Mouse (Mus musculus) right cerebral cortex, adult 2 months (tissue): ENCODE measurements at regions not wholly inside any gene's neighbourhood (a gene's known extent, or its start where the extent isn't known, plus 50 kb on each side); places are given as distances from the start of the nearest gene placed in this dataset.
A peak's percentile ranks its signal among the peaks of the same experiment; 100 is the strongest.

Experiments
- DNase-seq, 2 experiments: peaks; one replicate each; pipeline ENCODE4 v3.0.0; 2021 to 2022; ENCODE audit warnings: low spot score in 2 of 2

DNA sequence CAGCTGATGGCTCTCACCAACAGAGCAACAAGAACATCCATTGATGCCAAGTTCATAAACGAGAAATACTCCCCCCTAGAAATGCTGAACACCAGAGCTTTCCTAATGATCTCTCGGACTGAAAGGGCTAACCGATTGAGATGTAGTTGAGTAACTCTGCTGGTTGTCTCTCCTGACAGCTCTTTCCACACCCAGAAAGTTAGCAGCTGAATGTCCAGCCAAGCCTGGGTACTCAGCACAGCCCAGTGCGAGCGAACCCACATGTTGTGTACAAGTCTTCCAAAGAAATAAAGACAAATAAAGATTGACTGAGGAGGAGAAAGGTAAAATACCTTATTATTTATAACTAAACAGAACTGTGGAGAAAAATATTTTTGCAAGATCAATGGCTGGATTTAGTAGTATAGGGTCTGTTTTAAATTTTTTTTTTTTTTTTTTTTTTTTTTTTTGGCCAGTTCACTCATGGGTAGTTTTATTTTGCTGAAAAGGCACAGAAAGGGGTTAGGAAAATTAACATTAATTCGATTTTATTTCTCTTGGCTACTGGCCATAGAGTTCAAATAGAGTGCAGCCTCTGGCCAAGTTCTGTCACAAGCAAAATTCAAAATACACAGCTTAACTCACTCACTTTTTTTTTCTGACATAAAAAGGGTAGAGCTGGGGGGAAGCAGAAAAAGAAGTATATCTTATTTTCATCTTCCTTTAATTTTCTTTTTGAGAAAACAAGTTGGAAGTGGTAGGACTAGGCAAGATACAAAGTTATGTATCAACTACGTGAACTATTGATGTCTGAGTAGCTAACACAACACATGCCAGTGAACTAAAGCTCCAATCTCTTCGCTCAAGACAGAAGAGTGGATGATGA is 261.2 kb upstream of the Npvf start:
- no peak for DNase-seq

DNA sequence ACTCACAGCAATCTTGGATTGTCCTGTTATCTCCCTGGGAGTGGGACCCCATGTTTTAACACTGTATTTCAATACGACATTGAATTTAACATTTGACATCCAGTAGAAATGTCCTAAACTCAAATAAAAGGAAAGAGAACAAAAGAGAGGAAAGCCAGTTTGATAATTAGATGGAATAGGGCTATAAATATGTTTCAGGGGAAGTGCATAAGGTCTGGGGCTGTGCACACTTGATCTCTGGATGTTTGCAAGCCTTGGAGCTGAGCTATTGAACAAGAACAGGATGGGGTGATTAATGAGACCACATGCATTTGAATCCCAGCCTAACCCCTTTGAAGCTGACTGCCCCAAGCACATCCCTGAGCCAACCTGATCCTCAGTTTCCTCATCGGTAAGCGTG is 264.0 kb upstream of the Npvf start:
- no peak for DNase-seq

DNA sequence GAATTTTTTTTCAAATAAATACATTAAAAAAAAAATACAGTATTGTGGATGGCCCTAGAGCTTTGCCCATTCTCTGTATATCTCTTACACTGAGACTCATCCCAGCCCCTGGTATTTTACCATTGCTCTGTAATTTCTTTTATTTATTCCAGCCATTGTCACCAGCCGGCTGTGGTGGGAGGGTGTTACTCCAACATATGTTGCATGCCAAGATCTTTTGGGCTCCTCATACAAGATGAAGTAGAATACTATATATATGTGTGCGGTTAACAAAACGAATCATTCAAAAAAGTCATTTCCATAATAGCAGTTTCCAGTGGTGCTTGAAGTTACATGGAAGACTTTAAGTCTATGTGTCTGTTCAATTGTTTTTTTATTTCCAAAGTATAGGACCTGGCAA is 268.0 kb upstream of the Npvf start:
- peak; percentile 43 to 56 for DNase-seq

DNA sequence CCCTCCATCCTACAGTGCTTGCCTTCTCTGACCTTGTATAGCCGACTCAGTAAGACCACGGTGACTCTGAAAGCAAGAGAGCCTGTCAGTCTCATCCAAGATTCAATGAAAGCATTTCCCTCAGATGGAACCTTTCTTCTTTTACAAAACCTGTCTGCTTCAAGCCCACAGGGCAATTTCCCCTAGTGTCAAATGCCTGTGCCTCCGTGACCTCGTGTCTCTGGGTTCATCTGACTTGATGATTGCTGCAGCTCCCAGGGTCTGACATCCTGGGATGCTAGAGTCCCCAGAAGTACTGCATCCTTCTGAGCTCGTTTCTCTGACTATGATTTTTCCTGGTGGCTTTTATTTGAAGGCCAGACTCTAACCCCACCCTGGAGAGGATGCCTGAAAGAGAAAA is 270.3 kb upstream of the Npvf start:
- no peak for DNase-seq

DNA sequence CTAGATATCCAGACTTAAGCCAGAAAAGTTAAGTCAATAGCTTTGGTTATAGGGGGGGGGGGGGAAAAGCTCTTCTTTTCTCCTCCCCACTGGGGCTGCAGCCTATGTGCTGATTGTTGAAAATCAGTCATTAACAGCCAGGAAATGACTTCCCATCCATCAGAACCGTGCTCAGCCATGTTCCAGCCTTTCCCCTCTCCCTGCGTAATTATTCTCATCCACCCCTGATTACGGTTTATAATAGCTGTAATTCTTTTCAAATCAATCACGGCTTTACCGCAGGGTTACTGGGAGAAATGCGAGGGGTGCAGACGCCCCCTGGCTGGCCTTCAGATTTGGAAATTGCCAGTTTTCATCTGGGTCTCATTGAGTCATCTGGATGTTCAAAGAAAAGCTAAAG is 270.8 kb upstream of the Npvf start:
- DNase-seq, result no peak

DNA sequence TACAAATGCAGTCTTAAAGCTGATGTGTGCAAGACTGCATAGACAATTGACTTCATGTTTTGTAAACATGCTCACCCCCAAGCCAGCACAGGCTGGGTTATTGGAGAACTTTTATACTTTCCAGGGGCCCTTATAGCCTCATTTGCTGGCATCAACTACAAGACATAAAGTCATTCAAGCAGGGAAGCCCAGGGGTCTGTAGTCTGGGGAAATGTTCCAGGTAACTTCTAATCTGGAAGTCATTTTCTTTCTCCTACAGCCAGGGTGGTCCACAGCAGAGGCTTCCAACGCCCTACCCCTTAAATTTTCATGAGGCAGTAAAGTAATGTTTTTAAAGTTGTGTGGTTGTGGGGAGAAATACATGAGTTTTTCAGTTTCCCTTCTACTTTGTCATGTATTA is 272.1 kb upstream of the Npvf start:
- no peak for DNase-seq

DNA sequence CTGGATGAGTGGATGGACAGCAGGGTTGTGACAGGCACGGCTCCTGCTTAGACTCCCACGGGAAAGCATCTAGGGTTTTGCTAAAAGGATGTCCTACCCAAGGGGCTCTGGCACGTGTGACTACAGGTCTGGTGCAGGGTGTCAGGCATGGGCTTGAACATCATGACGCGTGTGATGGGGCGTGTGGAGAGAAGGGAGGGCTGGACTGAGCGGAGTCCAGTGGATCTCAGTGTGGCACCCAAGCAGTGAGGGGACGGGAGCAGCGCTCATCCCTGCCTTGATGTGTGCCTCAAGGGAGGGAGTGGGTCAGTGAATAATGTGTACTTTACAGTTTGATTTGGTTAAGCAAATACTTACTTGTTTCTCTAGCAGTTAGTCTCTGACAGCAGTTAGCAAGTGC is 275.3 kb upstream of the Npvf start:
- DNase-seq, result no peak

DNA sequence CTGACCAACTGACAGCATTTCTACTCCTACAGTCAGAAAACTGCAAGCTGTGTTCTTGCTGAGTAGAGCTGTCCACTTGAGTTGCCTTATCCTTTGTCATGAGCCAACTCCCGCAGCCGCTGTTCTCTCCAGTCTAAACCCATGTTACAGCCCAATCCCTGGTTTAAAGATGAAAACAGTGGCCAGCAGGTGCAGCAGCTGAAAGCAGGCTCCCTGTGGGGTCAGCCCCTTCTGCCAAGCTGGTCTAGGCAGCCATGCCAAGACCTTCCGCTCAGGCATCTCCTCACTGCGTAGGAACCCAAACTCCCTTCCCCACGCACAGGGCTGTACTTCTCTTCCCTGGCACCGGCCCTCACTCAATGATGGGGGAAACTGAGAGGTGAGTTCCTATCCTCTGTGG is 279.3 kb upstream of the Npvf start:
- DNase-seq, result no peak

DNA sequence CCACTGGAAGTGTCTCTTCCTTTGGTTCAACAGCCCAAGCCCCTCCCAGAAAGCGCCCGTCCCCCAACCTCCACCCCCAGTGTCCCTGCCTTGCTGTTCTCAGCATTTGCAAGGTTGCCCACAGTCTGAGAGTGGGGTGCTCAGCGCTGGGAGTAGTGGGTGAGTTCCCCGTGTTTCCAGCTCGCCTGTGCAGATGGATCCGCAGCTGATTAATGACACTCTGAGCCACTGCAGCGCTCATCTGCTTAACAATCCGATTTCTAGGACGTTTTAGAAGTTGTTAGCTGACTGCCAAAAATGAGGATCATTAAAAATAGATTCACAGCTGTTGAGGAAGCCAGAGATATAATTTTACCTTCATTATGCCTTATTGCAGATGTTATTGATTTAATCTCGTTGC is 280.0 kb upstream of the Npvf start:
- peak; percentile 32 to 46 for DNase-seq

DNA sequence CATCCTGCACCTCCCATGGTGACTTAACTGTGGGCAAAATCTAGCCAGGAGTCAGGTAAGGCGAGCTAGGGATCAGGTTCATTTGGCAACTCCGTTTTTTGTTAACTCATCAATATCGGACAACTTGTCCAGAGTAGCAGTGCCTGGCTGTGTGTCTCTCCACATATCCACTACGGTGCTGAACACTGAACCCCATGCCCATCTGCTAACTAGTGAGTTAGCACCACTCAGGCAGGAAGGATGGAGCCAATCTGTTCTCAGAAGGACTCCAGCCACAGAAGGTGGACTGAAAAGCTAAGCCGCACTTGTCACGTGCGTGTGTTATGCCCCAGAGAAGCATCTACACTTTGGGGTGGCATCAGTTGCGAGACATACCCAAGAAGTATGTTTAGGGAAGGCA is 282.1 kb upstream of the Npvf start:
- DNase-seq, result no peak

DNA sequence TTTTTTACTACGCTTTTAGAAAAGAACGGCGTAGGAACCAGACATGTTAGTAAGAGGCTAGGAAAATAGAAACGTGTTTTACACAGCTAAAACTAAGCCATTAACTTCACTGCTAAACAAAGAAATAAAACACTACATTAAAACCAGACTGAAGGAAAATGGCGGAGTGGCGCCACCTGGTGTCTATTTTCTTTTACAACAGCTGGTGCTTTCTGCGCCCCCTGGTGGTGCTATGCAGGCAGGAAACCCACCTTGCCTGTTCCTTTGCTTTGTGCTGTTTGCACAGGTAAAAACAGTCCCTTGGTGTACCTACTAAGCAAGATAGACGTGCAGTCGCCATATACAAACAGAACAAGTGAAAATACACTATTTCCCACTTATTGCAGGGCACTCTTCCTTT is 282.9 kb upstream of the Npvf start:
- DNase-seq, result peak; percentile 81 to 84

DNA sequence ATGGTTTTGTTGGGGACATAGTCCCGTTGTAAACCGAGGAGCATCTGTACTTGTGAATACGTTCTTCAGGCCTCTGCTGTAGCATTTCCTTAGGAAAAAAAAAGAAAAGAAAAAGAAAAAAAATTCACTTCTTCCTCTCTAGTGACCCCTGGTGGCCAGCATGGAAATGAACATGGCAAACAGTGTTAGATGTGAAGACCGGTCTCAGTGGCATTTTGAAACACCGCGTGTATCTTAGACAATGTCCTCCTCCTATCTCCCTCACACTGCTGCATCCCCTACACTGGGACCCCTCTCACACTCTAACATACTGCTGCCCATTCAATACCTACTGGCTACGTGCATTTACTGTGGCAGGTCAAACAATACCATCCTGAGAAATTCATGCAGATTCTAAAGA is 284.6 kb upstream of the Npvf start:
- DNase-seq, result peak in 1 of 2 experiments; percentile 27

DNA sequence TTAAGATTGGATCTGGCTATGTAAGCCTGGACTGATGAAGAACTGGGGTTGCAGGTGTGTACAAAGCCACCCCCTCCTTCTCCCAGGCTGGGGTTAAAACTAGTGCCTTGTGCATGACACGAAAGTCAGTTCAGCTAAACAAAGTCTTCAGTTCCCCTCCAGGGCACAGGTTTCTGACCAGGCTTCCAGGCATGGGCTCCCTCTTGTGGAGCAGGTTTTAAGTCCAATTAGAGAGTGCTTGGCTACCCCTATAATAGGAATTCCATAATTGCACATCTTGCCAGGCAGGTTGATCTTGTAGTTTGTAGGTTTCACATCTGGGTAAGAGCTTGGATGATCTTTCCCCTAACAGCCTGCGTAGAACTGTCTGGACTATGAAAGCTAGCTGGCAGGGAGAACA is 285.2 kb upstream of the Npvf start:
- no peak for DNase-seq

DNA sequence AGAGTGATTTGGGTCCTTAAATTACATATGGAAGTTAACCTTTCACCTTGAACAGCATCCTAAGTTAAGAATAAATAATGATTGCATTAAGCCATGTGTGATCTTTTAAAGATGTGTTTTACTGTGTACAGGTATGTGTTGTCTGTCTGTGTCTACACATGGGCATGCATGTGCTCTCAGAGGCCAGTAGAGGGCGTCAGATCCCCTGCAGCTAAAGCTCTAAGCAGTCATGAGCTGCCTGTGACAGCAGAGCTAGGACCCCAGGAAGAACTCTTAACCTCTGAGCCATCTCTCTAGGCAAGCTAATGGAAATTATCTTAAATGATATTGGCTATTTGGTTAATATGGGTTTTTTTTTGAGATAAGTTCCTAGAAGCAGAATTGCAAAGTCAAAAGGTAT is 285.9 kb upstream of the Npvf start:
- DNase-seq, result no peak

DNA sequence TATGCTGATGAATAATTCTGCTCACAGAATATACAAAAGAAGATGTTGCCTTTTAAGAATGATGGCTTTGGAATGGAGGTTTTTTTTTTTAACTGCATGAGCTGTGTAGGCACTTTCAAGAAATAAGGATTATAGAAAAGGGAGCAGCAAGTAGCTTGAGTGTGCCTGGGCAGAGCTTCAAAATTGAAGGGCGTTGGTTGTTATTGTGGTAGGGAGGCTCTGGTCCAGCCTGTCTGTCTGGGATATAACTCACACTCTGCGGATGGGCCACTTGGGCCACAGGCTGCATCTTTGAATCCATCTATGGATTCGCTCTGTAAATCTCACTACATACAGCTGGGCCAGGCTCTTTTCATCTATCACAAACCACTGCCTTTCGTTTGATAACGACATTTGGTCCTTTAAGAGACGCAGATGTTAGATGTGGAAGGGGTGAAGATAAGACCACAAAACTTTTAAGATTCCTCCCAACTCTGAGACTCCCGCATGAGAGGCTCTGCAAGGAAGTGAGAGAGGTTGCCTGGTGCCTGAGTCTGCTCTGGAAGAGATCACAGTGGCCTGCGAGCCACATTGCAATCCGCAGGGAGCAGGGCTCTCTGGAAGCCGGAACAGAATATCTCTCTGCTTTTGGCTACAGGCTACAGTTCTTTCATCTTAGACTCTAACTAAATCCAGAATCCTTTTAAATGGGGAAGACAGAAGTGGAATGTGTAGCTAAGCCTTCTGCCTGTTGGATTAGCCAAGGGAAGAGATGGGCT is 286.6 kb upstream of the Npvf start:
- DNase-seq, result no peak

DNA sequence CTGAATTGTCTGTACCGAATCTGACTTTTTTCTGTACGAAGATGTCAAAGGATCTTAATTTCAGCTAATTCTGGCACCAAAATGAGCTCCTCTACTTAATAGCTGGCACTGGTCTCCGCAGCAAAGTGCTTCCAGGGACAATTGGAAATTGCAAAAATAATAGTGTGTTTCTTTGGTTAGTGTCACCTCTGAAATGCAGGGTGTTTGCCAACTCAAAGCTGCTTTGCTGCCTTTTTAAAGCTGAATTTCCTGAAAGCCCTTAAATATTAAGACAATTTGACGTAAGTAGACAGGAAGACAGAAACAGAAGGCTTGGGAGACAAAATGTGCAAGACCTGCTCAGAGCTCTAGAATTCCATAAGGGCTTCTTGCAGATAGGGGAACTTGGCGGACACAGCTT is 288.5 kb upstream of the Npvf start:
- no peak for DNase-seq

DNA sequence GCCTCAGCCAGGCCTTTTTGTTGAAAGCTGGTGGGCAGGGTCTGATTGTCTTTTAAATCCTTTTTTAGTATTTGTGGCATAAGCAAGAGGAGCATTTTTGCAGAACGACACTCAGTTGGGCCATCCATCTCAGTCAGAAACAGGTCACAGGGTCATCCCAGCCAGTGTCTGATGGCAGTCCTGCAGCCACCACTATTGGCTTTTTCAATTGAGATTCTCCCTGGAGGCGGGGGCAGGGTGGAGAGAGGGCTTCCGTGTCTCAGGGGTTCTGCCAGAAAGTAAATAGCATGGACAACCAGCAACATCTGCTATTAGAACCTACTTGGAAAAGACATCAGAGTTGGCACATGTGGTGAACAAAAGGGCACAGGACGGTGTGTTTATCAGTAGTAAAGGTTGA is 293.8 kb upstream of the Npvf start:
- no peak for DNase-seq

DNA sequence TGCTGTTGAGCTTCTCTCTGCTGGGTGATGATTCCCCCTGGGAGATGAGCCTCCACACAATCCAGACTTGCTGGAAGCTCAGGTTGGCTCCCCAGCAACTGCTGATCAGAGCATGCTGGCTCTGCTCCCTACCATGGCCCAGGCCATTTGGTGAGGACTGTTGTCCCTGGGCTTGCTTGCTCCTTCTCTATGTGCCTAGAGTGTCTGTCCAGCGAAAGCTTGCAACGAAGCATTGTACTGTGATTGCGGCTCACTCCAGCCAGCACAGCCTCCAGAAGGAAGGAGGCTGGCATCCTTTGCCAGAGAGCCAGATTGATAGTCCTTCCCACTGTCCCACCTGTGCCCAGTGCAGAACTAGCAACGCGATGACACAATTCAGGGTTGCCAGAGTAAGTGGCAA is 295.1 kb upstream of the Npvf start:
- no peak for DNase-seq

DNA sequence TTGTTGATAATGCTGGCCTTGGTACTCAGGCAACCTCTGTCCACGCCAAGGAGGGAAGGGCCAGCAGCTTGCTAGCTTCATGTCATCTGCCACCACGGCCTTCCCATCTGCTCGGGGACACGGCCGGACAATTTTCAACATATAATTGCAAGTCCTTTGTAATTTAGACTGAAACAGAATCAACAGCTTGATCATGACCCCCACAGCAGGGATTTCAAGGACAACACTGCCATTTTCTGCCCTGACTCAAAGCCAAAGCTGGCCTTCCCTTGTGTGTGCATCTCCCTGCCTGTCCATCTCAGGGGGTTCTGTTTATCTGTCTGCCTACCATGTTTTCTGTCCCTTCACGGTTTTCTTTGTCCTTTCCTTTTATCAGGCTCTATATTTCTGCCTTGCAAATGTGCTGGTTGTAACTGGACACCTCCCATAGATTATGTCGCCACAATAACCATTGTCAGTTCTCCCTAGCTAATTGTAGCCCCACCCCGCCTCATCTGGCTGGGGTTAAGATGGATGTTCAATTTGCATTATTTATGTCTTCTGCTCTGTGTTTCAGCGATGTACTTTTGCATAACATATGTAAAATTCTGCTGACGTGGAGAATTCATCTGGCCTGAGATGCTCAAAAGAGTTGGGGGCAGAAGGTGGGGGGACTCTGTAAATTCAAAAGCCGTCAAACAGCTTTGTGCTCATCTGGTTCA is 295.8 kb upstream of the Npvf start:
- DNase-seq, result no peak

DNA sequence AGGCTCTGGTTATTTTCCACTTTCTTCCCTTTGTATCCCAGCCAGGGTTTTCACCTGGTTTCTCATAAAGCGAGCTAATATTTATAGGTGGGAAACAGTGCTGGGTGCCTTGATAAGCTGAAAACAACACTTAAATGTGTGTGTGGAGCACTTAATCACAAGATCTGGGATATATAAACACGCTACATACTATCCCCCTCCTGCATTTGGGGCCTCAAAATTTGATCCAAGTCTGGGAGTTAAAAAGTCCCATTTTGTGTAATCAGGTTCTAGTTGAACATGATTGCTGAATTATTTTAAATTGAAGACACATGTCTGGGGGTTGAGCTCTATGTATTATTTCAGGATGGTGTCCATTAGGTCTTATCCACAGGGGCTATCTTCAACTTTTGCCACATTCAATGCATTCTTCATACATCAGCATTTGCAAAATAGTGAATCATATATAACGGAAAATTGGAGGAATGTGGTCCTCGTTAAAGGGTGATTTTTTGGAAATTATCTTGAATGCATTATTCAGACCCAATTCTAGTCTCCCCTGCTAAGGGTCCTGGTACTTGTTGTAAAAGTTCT is 303.2 kb upstream of the Npvf start:
- no peak for DNase-seq

DNA sequence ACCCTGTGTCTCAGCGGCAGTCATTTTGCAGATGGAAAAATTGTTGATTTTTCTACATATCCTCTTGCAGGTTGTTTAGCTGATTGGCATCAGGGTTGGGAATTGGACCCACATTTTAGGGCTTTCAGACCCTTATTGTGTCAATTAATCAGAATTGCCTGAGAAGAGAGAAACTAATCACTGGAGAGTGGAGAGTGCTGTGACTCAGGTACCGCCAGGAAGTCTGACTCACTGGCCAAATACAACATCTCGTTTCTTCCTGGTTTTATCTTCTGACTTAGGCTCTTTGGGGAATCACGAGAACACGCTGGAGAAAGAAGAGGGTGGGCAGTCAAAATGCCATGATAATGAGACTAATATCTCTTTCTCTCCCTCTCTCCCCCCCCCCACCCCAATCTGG is 306.1 kb upstream of the Npvf start:
- DNase-seq, result no peak

DNA sequence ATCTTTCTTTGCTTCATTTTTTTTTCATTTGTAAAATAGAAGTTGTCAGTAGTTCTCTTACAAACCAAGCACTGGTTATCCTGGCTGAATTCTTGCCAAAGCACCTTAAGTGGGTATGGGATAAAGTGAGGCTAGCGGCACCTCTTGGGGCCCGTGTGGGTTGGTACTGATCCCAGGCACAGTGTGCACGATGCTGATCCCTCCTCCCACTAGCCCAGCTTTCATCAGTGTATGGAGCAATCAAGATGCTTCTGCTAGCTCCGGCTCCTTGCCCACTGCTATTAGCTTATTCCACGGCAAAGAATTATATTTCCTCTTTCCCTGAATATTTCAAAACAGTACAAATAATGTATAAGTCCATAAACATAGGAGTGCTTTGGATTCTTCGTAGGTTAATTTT is 307.4 kb upstream of the Npvf start:
- DNase-seq, result no peak
